Comparison of ENCODE assay signal across 30 mouse cellular contexts in the genomic region with DNA sequence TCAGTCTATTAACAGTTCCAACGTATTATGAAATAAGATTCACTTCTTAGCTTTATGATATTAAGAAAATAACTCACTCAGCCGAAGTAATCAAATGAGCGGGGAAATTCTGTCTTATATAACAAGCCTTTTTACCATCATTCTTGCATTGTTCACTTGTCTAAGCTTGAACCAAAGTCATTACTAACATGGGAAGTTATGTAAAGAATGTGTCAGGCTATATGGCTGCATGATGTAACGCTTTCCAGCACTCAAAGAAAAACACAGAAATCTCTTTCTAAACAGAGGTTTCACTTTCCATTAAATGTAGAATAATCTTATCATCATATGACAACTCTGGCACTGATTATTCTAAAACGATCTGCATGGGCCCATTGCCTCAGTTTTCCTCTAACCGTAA. TPM values are rescaled to one million over a fixed set of nuclear protein-coding genes. Genes with fewer than 3 reads are reported as not detected.
A peak's percentile ranks its signal among the peaks of the same experiment; 100 is the strongest.
DNase-seq lines count a peak whose midpoint lies in the region; ATAC-seq and TF ChIP-seq lines count a peak whose summit lies in the region.
"Had no signal": no experiment of that assay in that cellular context is flagged by ENCODE, and none has a peak within 500 bp of the region (broad histone marks: within the 10 kb centered on the region; RNA-seq: fewer than 3 reads in every experiment).

No protein-coding gene starts in this region.

- POLR2A ChIA-PET in Patski (lab: Charles Lee), result interaction anchor here (0.7 kb wide), 1 partner anchor 828 kb away, joined by 3 read pairs; no protein-coding TSS in a partner anchor

- ATAC-seq in heart, embryonic 13.5 days (ENCODE audit: extremely low read depth, insufficient number of reproducible peaks, low FRiP score, low TSS enrichment), result no peak
- peak; percentile 44 for ATAC-seq in Patski
- ATAC-seq in limb, embryonic 14.5 days (ENCODE audit: low FRiP score, low read depth), result no peak; the same call in 1 of the 2 replicates
- no peak; the same call in 1 of the 2 replicates for ATAC-seq in heart, embryonic 12.5 days (ENCODE audit: insufficient number of reproducible peaks, low FRiP score)
- ATAC-seq: activated CD4-positive, CD25-positive, alpha-beta regulatory T cell, adult 4 months; forebrain, embryonic 14.5 days; inflammation-experienced regulatory T-cells, adult 6 months; midbrain, embryonic 16.5 days had no signal

- H3K4me3 ChIP-seq in heart, embryonic 13.5 days, result no peak overlapping the region
- no peak overlapping the region for H3K4me3 ChIP-seq in limb, embryonic 14.5 days (replicated peaks; ENCODE audit: low read length)
- no peak overlapping the region for H3K4me3 ChIP-seq in heart, embryonic 12.5 days
- no peak overlapping the region for H3K4me3 ChIP-seq in left cerebral cortex, adult 2 months
- H3K4me3 ChIP-seq: hindbrain, embryonic 10.5 days; hindbrain, embryonic 15.5 days; neural tube, embryonic 13.5 days had no signal

- H3K36me3 ChIP-seq in heart, embryonic 13.5 days, result no peaks in the 10 kb centered on the region
- H3K36me3 ChIP-seq in limb, embryonic 14.5 days (ENCODE audit: control insufficient read depth, insufficient read depth, low read length), result no peaks in the 10 kb centered on the region; the same call in 1 of the 2 replicates
- H3K36me3 ChIP-seq in heart, embryonic 12.5 days, result no peaks in the 10 kb centered on the region
- H3K36me3 ChIP-seq: hindbrain, embryonic 10.5 days; neural tube, embryonic 13.5 days had no signal

- in situ Hi-C loops in Patski (cut with MboI; ENCODE audit: low pct_unique_long_range_greater_than_20kb), result no loop called here

- peak overlapping the region; percentile 20; the same call in 1 of the 2 replicates for H3K4me2 ChIP-seq in heart, embryonic 13.5 days
- H3K4me2 ChIP-seq in limb, embryonic 14.5 days (replicated peaks; ENCODE audit: low read depth, low read length, severe bottlenecking), result no peak overlapping the region
- H3K4me2 ChIP-seq in heart, embryonic 12.5 days, result no peak overlapping the region
- H3K4me2 ChIP-seq: hindbrain, embryonic 15.5 days; midbrain, embryonic 11.5 days; neural tube, embryonic 13.5 days had no signal

- H3K4me1 ChIP-seq in heart, embryonic 13.5 days, result peaks cover 15% of the 10 kb centered on the region
- peaks cover 29% of the 10 kb centered on the region for H3K4me1 ChIP-seq in limb, embryonic 14.5 days (ENCODE audit: control insufficient read depth, insufficient read depth, low read length)
- 0 out of 2 replicates have a peak, but pooled peaks cover 11% of the 10 kb centered on the region for H3K4me1 ChIP-seq in heart, embryonic 12.5 days (replicated peaks)
- H3K4me1 ChIP-seq: hindbrain, embryonic 10.5 days; hindbrain, embryonic 15.5 days; neural tube, embryonic 13.5 days had no signal

- no peak for TF ChIP-seq CTCF in Patski (IDR thresholded peaks at IDR 0.05)
- no peak for TF ChIP-seq CTCF in left cerebral cortex, adult 2 months (IDR thresholded peaks at IDR 0.05)

- intact Hi-C loops in left cerebral cortex, adult 2 months (cut with DNase I), result no loop called here

- no peaks in the 10 kb centered on the region for H3K9me3 ChIP-seq in heart, embryonic 13.5 days
- no peaks in the 10 kb centered on the region for H3K9me3 ChIP-seq in limb, embryonic 14.5 days (ENCODE audit: control insufficient read depth, low read length)
- H3K9me3 ChIP-seq in heart, embryonic 12.5 days (replicated peaks), result no peaks in the 10 kb centered on the region
- H3K9me3 ChIP-seq: hindbrain, embryonic 10.5 days; hindbrain, embryonic 15.5 days; neural tube, embryonic 13.5 days had no signal

- no peaks in the 10 kb centered on the region for H3K27me3 ChIP-seq in heart, embryonic 13.5 days (replicated peaks)
- H3K27me3 ChIP-seq in Patski, result peaks cover 28% of the 10 kb centered on the region
- no peaks in the 10 kb centered on the region for H3K27me3 ChIP-seq in limb, embryonic 14.5 days (ENCODE audit: control insufficient read depth, insufficient read depth, low read length)
- no peaks in the 10 kb centered on the region for H3K27me3 ChIP-seq in heart, embryonic 12.5 days (replicated peaks)
- H3K27me3 ChIP-seq: hindbrain, embryonic 15.5 days; neural tube, embryonic 13.5 days had no signal

- peak overlapping the region; percentile 53; the same call in 1 of the 2 replicates for H3K27ac ChIP-seq in heart, embryonic 13.5 days (replicated peaks)
- 0 out of 2 replicates have a peak overlapping the region, but pooled peaks have one; percentile 40 for H3K27ac ChIP-seq in limb, embryonic 14.5 days (replicated peaks; ENCODE audit: low read depth, low read length)
- H3K27ac ChIP-seq in heart, embryonic 12.5 days (ENCODE audit: poor library complexity, severe bottlenecking), result no peak overlapping the region
- H3K27ac ChIP-seq in left cerebral cortex, adult 2 months, result no peak overlapping the region
- H3K27ac ChIP-seq: hindbrain, embryonic 10.5 days; hindbrain, embryonic 15.5 days; liver, embryonic 14.5 days; neural tube, embryonic 13.5 days had no signal

- WGBS in heart, embryonic 13.5 days, result 29% methylated on average over 6 of the region's 6 CpGs
- WGBS in limb, embryonic 14.5 days, result 50% methylated on average over 6 of the region's 6 CpGs
- WGBS in heart, embryonic 12.5 days, result 41% methylated on average over 6 of the region's 6 CpGs

- CTCF ChIA-PET in Patski (lab: Charles Lee), result interaction anchor here (0.9 to 1.9 kb wide), 4 partner anchors 8 to 16 kb away, joined by 3 to 5 read pairs (median 5); no protein-coding TSS in a partner anchor

- TF ChIP-seq POLR2A in limb, embryonic 14.5 days (IDR thresholded peaks at IDR 0.05; ENCODE audit: borderline replicate concordance, extremely low read depth, insufficient read depth, insufficient read length), result no peak

- H3K9ac ChIP-seq in heart, embryonic 13.5 days, result no peak overlapping the region
- H3K9ac ChIP-seq in limb, embryonic 14.5 days (ENCODE audit: low read depth, low read length, severe bottlenecking), result no peak overlapping the region
- no peak overlapping the region for H3K9ac ChIP-seq in heart, embryonic 12.5 days
- H3K9ac ChIP-seq: hindbrain, embryonic 15.5 days; liver, embryonic 14.5 days; neural tube, embryonic 13.5 days had no signal

- no peak for DNase-seq in heart, adult 9 months (ENCODE audit: low spot score in 2 of 2)
- DNase-seq in Patski (ENCODE audit: low read depth, low spot score), result no peak
- DNase-seq in limb, embryonic 14.5 days (ENCODE audit: low spot score), result peak; percentile 51
- no peak for DNase-seq in urinary bladder, adult 2 months (ENCODE audit: low spot score)
- DNase-seq in left cerebral cortex, adult 2 months (ENCODE audit: extremely low spot score in 1 of 2, low spot score in 2 of 2), result no peak
- DNase-seq: adrenal gland, adult 8-10 months; cerebellum, adult 2 months; cerebellum, postnatal 14 days; gastrocnemius, postnatal 25 days; heart, adult 18-20 months; heart, postnatal 14 days; kidney, adult 11 months; kidney, postnatal 4 days; liver; lung, adult 2 months; right cerebral cortex, postnatal 14 days; thymus, postnatal 14 days had no signal

RNA-seq across cellular contexts. Expression of a gene that starts 29.9 kb away (rescaled TPM):
- polyA plus RNA-seq in heart, embryonic 13.5 days (2015; fragmentation: Nextera tagmentation; extraction: Ambion mirVana), result 3.5 and 3.6 TPM in 2 replicates
- 2.5 TPM for polyA plus RNA-seq in Patski (2021)
- polyA plus RNA-seq in limb, embryonic 14.5 days (2012; rRNA removed), result 10.1 and 11.0 TPM in 2 replicates
- 18.4 and 22.0 TPM in 2 replicates for polyA plus RNA-seq in limb, embryonic 14.5 days (2014; fragmentation: Nextera tagmentation; extraction: Ambion mirVana)
- polyA plus RNA-seq in heart, embryonic 12.5 days (2016; fragmentation: Nextera tagmentation; extraction: Ambion mirVana), result 5.2 and 6.0 TPM in 2 replicates
- polyA plus RNA-seq in urinary bladder, adult 2 months (2012; rRNA removed), result 1.0 and 1.7 TPM in 2 replicates
- total RNA-seq in left cerebral cortex, adult 2 months (2021), result 100 to 1,000 TPM; 202 to 214 TPM
- total RNA-seq: megakaryocyte progenitor cell, adult 5-6 weeks; MEL had no signal
- polyA plus RNA-seq: activated CD4-positive, CD25-positive, alpha-beta regulatory T cell, adult 4 months; inflammation-experienced regulatory T-cells, adult 6 months had no signal

Comparison
In these comparisons a context has a peak if more than half of its experiments do, and no peak if none do; other contexts are left out.
1. H3K27ac ChIP-seq: peak in heart, embryonic 13.5 days (single experiment) and limb, embryonic 14.5 days (single experiment); none in heart, embryonic 12.5 days (single experiment) and left cerebral cortex, adult 2 months (single experiment).